Mouse (Mus musculus): ENCODE measurements around the gene Trim33. TPM values are rescaled to one million over a fixed set of nuclear protein-coding genes. Genes with fewer than 3 reads are reported as not detected.

The Trim33 gene
- polyA plus RNA-seq, 1 experiment = 21.0 TPM

DNA sequence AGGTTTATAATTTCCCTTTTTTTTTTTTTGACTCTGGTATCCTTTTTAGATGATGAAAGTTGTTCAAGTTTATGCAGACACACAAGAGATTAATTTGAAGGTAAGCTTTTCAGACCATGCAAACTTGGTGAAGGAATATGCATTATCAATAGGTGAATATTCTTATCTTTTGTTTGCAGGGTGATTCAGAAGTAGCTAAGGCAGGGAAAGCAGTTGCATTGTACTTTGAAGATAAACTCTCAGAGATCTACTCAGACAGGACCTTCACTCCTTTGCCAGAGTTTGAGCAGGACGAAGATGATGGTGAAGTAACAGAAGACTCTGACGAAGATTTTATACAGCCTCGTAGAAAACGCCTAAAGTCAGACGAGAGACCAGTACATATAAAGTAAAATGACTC lies 74.4 kb downstream of the Trim33 start:
- DNase-seq (ENCODE audit: extremely low spot score in 1 of 2, low spot score in 1 of 2) = no peak

DNA sequence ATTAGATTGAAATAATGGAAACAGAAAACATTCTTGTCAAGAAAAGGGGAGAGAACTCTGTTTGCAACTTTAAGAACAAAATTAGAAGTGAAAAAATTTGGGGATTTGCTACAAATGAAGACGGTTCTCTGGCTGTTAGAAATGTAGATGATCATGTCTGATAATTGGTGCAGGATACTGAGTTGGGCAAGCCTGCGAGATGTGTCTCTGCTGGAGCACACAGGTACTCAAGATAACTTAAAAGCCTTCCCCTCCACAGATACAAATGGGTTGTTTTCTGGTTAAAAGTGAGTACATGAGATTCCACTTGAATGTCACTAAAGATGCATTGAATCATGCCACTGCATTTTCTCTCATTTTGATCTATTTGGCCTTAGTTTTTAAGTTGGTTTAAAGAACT lies 74.9 kb downstream of the Trim33 start:
- no peak for DNase-seq (ENCODE audit: extremely low spot score in 1 of 2, low spot score in 1 of 2)

GRCm38 (mm10) chr3:103361150-103361549 lies 82.1 kb downstream of the Trim33 start:
- DNase-seq (ENCODE audit: extremely low spot score in 1 of 2, low spot score in 1 of 2) = no peak

GRCm38 (mm10) chr3:103364182-103364945 lies 85.3 kb downstream of the Trim33 start:
- no peak for DNase-seq (ENCODE audit: extremely low spot score in 1 of 2, low spot score in 1 of 2)

GRCm38 (mm10) chr3:103367176-103367970 lies 88.3 kb downstream of the Trim33 start:
- DNase-seq (ENCODE audit: extremely low spot score in 1 of 2, low spot score in 1 of 2) = no peak

- no peak for DNase-seq (ENCODE audit: extremely low spot score in 1 of 2, low spot score in 1 of 2)
Measured at GRCm38 (mm10) chr3:103368731-103369130, 89.6 kb downstream of the Trim33 start.

GRCm38 (mm10) chr3:103374028-103374427 lies 94.9 kb downstream of the Trim33 start:
- DNase-seq (ENCODE audit: extremely low spot score in 1 of 2, low spot score in 1 of 2) = peak in 1 of 2 experiments; percentile 78

GRCm38 (mm10) chr3:103375181-103375855 lies 96.2 kb downstream of the Trim33 start:
- DNase-seq (ENCODE audit: extremely low spot score in 1 of 2, low spot score in 1 of 2) = no peak

GRCm38 (mm10) chr3:103378018-103378417 lies 98.9 kb downstream of the Trim33 start:
- DNase-seq (ENCODE audit: extremely low spot score in 1 of 2, low spot score in 1 of 2) = peak in 1 of 2 experiments; percentile 28

DNA sequence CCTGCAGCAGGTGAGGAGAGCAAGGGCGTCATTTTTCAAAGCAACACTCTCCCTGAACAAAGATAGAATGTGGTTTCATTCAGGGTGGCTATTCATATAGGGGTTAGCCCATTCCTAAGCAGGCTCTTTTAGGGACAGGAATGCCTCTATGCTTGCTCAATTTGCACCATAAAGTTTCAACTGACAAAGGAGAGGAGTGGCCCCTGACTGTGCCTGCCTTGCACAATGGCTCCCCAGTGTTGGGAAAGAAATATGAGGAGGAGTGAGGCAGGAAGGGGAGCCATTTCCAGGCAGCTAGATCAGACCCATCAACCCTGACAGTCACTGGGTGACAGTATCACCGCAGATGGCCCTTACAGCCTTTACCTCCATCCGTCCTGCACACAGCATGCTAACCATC lies 100.3 kb downstream of the Trim33 start:
- no peak for DNase-seq (ENCODE audit: extremely low spot score in 1 of 2, low spot score in 1 of 2)

DNA sequence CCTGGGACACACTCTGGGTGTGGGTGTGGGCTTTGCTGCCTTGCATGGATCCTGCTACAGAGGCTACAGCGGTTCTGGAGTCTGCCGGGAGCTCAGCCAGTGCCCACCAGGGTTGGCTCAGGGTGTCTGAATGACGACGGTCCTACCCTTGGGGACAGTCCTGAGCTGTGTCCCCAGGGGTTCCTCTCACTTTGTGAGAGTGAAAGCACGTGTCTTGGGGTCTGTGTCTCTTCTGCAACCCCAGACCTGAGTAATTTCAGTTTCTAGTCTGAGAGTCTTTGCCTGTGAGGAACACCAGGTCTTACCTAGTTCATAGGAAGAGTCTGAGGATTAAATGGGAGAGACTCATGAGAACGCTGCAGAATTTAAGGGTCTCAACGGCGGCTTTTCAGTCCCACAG lies 101.7 kb downstream of the Trim33 start:
- DNase-seq (ENCODE audit: extremely low spot score in 1 of 2, low spot score in 1 of 2) = no peak

DNA sequence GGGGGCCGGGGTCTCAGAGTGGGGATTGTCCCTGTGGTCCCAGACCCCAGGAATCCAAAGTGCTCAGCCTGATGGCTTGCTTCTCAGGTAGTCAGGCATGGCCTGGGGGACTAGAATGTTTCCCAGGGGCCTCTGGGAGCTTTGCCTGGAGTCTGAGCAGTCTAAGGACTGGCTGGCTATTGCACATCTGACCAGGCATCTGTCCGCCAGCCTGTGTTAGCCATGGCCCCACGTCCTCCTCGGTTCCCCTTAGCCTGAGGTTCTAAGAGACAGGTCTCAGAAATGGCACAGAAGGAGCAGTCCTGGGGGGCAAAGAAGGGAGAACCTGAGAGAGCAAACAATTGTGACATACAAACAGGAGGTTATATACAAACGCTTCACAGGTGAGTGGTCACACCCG lies 102.3 kb downstream of the Trim33 start:
- DNase-seq (ENCODE audit: extremely low spot score in 1 of 2, low spot score in 1 of 2) = no peak

- peak; percentile 56 to 96 for DNase-seq (ENCODE audit: extremely low spot score in 1 of 2, low spot score in 1 of 2)
Measured at GRCm38 (mm10) chr3:103382872-103383567, 103.9 kb downstream of the Trim33 start.

- DNase-seq (ENCODE audit: extremely low spot score in 1 of 2, low spot score in 1 of 2) = no peak
Measured at GRCm38 (mm10) chr3:103384486-103384885, 105.4 kb downstream of the Trim33 start.

DNA sequence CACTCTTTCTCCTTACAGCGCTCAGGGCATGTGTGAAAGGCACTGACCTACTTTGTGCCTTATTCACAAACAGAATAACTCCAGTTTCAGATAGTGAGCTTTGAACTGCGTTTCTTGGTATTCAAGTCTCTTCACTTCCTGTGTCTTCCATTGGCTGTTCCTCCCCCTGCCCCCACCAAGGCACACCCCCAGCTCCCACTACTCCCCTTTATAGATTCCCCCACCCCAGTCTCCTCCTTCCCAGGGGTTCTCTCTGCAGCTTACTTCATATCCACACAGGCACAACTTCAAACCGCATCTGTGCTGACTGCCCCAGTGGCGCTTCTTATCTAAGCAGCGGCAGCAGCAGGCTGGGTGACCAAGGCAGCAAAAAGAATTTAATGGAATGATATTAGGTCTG lies 105.9 kb downstream of the Trim33 start:
- DNase-seq (ENCODE audit: extremely low spot score in 1 of 2, low spot score in 1 of 2) = no peak

DNA sequence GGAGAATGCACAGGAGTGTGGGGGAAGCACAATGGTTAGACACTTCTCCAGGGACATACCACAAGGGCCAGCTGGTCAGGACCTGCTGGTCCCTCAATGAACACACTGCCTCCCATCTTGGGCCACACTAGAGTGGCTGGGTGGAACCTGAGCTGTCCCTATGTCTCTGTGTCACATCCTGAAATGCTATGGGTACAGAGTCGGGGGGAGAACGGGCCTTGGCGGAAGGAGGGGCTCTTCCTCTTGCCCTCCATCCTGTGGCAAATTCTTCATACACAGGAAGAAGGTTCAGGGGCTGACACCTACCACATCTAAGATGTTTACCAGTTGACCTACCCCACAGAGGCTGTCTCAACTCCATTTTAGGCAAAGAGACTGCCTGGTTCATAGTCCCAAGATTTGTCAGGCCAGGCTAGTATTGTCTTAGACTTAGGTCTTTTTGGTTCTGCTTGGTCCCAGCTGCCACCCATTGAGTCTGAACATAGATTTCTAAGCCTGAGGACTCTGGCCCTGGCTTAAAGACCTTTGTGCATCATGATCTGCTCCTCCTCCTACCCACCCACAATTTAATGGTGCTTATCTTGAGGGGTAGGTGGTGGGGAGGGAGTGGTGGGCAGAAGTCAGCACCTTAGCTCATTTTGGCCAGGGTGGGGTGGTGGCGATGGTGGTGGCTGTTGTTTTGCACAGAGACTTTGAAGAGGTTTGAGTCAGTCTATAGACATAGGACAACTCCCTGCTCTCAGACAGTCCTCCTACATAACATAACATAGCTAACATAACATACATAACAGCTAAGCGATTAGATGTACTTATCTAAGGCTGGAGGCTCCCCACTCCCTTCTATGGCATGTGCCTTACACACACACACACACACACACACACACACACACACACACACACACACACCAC lies 106.5 kb downstream of the Trim33 start:
- no peak for DNase-seq (ENCODE audit: extremely low spot score in 1 of 2, low spot score in 1 of 2)

DNA sequence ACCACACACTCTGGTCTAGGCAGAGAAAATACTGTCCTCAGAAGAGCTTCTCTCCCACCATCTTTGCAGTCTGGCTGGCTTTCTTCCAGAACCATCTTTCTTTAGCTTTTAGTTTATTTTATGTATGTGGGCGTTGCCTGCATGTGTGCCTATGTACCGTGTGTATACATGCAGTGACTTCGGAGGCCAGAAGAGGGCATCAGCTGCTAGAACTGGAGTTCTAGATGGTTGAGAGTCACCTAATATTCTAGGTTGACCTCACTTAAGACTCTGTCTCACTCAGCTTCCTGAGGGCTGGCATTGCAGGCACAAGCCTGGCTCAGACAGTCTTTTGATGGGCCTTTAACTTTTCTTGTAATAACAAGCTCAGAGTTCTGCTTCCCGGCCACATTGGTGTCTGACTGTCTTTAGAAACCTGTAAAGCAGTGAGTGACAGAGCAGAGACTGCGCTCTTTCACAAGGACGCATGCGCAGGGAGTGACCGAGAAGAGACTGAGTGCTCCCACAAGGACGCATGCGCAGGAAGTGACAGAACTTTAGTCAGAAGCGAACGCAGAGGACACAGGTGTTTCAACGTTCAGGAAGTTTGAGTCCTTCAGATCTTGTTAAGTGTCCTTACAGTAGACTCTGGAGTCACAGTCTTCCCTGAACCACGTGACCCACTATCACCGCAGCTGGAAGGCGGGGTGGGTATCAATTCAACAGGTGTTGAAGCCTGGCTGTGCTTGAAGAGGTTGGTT lies 107.4 kb downstream of the Trim33 start:
- no peak for DNase-seq (ENCODE audit: extremely low spot score in 1 of 2, low spot score in 1 of 2)

GRCm38 (mm10) chr3:103392613-103393258 lies 113.6 kb downstream of the Trim33 start:
- DNase-seq (ENCODE audit: extremely low spot score in 1 of 2, low spot score in 1 of 2) = peak in 1 of 2 experiments; percentile 76

All from frontal cortex, adult 2 months (tissue).